Mouse (Mus musculus) lung, adult 18-20 months (tissue): ENCODE measurements at regions not wholly inside any gene's neighbourhood (a gene's known extent, or its start where the extent isn't known, plus 50 kb on each side); places are given as distances from the start of the nearest gene placed in this dataset.
A peak's percentile ranks its signal among the peaks of the same experiment; 100 is the strongest.

Experiments
- DNase-seq, 2 experiments: peaks; one replicate each; pipeline ENCODE4 v3.0.0; 2022; ENCODE audit warnings: mixed read lengths in 2 of 2

DNA sequence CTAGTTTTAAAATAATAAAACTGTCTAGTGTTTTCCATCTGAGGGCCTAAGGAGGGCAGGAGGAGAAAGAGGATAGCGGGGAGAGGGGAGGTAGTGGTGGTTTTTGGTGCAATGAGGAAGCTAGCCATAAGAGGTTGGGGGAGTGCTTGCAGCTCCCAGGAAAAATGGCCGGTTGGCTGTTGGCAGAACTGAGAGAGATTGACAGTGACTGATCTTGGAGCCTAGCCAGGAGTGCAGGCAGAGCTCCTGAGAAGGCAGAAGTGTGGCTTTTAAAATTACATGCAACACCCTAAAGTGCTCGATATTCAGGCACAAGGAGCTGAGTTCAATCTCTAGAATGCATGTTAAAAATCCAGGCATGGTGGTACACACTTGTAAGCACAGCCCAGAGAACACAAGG lies 938.3 kb upstream of the 2610301B20Rik start:
- no peak for DNase-seq

DNA sequence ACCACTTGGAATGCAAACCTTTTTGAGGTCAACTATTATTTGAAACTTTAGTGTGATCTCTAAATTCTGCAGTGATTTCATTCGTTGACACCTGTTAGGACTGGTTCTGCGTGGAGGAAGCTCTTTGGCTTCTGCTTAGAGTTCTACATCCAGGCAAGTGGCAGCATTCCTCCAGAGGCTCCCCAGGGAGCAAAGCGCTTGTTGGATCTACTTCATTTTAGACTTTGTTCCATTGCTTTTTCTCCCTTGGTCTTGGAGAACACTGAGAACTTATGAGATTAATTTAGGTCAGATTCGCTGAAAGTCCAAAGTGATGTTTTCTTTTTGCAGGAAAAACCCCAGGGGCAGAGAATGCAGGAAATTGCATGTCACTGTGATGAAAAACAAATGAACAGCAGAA lies 922.9 kb upstream of the 2610301B20Rik start:
- no peak for DNase-seq

DNA sequence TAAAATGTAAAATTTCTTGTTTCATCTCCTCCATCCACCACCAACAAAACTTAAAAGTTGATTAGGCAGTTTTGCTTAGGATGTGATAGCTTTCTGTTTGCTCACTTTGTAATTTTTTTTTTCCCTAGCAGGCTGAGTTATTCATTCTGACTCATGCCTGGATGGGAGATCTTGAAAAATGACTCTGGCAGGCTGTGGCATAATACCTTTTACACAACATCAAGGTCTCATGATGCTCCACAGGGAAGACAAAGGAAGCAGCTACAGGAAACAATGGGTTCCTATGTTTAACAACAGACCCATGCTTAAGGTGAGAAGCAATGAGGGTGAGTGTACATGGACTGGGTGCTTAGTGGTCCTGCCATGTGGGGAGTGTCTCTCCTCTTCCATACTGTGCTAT lies 899.7 kb upstream of the 2610301B20Rik start:
- DNase-seq: no peak

DNA sequence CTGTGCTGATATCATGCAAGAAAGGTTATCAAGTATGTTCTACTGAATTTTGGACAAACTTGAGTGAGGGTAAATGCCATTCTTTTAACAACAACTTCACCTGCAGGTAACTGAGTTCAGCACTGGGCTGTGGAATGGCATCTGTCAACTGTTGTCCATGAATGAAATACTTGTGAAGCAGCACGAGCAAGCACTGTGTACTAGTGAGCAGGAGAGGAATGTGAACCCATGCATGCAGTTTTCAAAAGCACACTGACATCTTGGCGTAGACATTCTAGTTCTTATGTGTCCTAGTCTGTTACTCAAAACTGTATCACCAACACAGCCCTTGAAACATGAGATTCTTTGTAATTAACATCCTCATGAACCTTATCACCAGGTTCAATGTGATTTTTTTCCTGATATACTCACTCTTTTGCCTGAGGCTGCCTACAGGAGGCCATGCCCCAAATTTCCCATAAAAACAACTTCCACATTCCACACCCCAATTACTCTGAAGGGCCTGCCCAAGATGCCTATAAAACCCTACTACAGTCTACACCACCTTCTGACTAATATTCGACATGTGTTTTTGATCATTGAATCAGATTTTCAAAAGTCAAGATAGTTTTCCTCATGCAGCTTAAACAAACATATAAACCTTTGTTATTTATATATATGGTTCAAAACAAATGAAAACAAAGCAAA lies 892.8 kb upstream of the 2610301B20Rik start:
- no peak for DNase-seq

DNA sequence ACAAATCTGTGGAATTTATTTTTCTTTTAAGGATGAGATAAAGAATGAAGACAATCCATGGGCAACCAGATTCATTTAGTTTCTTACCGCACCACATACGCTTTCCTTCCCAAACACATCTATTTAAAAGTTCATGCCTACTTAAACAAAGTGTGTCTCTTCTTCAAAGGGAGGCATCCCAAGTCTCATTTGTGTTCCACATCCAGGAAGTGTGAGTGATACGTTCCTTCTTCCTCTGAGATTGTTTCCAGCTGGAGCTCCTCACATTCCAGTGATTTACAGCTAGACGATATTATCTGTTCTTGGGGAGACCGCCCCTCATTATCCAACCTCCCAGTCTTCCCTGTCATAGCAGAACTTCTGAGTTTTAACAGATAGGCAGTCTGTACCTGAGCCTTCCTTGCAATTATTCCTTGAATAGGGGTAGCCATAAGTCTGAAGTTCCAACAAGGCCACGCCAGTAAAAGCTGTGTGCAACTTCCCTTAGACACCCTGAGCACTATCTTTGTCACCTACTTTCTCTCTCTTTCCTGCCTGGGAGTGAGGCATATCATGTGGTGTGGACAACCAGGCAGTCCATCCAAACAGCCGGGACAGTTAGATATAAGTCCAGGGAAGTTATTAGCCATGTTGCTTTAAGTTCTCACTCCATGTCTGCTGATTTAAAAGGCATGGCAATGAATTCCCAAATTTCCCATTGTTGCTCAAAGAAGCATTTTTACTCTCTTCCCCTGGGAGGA lies 891.3 kb upstream of the 2610301B20Rik start:
- peak in 1 of 2 experiments; percentile 2 for DNase-seq

DNA sequence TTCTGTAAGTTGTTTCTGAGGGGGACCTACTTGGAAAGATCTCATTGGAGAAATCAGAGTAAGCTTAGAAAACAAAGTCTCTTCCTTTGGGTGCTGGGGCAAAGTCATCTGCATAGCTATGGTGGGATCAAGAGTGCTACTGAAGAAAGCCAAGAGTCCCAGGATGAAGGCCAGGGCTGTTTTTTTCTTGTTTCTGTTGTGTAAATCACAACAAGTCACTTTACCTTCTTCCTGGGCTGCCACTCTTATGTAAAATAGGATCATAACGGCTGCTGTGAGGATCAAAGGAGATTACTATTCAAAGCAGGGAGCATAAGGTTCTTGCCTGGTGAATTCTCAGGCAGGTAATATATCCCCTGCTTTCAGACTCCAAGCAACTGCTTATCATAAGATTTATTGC lies 880.4 kb upstream of the 2610301B20Rik start:
- DNase-seq: no peak

DNA sequence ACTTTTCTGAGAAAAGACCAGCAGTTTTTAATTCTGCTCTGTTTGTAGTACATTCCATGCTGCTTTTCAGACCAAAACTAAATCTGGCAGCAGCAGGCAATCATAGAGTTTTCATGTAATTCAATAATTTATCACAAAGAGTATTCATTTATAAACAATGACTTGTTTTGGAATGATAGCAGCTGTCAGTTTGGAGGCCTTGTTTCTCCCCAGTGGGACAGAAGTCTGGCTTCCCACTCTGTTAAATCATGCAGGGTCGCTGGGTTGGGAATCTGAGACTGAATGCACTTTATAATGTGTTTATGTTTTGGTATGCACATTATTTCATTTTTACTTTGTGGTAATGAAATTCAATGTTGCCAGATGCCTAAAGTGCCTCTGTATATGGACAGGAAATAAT lies 879.8 kb upstream of the 2610301B20Rik start:
- peak in 1 of 2 experiments; percentile 0 for DNase-seq

DNA sequence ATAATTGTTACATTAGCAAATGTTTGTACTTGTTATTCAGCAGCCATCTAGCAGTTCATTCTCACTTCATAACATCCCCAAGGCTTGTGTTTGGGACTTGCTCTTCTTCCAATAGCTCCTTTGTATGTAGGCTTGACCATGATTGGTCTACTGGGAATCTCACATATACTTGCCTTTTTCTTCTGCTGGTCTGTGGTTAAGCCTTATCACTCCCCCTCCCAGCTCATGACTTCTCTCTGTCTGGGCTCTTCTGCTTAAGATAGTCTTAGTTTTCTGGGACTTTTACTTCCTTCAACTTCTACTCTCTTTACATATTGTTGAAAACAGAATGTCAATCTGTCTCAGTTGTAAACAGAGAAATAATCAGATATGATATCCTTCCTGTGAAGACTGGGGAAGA lies 844.0 kb upstream of the 2610301B20Rik start:
- DNase-seq: no peak

DNA sequence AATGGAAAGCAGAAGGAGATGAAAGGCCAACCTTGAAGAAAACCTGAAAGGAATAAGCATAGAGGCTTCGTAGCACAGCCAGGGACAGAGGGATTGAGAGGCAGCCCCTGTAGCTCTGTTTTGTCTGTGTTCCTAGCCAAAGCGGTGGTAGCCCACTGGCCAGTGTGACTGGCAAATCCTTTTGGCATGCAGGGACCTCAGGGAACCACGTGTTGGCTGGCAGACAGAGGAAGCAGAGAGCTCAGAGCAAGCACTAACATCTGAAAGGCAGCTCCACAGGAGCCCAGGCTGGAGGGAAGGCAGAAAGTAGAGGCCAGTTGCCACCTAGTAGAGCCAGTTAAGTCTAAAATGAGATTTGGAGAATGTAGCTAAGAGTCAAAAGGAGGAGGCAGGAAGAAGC lies 842.5 kb upstream of the 2610301B20Rik start:
- DNase-seq: no peak

DNA sequence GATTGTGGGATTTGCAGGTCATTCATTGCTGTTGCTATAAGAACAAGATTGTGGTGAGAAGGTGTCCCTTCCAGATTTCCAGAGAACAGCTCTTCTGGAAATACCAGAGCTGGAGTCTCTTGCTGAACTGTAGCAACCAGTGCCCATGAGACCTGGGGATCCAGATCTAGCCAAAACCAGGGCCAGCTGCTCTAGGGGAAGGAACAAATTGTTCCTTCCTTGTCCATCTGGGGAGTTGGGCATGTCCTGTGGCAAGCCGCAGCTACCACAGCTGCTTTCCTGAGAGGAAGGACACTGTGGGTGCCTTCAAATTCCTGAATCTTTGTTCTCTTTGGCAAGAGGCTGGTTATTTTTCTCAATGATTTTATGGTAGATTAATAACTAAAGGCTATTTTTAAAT lies 839.0 kb upstream of the 2610301B20Rik start:
- DNase-seq: no peak

DNA sequence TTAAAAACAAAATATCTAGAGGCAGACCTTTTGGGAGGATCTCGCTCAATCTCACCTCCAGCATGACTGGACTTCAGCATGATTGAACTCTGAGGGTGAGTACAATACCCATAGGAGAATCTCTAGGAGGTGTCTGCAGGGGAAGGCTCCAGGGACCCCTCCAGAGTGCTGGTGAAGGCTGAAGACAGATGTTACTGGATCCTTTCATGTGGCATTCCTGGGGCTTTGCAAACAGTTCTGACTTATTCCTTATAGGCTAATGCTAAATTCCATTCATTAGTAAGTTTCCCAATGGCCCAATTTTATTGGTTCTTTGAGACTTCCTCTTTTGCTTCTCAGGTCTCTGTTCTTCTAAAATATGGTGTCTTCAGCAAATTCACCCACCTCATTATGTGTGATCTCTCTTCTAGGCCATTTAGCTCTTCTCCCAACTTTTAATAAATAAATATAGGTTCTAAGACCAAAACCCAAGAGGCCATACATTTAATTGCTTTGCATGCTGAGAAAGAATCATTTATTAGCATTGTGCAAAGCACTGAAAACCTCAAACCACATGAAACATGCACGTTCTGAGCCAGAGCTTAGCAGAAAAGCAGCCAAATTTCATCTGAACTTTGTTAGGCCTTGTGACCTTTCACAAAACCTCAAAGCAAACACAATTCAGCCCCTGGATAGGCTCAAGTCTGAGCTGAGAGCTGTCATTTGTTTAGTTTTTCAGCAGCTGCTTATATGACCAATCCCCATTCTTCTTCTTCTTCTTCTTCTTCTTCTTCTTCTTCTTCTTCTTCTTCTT lies 832.8 kb upstream of the 2610301B20Rik start:
- no peak for DNase-seq

DNA sequence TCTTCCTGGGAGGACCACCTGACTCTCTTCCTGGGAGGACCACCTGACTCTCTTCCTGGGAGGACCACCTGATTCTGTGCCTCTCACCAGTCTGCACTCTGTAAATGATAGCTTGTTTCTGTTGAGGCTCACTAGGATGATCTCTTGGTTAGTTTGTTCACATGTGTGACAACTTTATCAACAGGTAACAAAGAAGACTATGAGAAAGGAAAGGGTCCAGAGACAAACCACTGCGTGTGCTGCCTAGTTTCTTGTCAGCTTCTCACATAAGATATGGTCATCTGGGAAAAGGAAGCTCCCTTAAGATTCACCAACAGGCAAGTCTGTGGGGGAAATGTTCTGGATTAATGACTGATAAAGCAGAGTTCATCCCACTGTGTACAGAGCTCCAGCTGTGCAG lies 825.5 kb upstream of the 2610301B20Rik start:
- no peak for DNase-seq

DNA sequence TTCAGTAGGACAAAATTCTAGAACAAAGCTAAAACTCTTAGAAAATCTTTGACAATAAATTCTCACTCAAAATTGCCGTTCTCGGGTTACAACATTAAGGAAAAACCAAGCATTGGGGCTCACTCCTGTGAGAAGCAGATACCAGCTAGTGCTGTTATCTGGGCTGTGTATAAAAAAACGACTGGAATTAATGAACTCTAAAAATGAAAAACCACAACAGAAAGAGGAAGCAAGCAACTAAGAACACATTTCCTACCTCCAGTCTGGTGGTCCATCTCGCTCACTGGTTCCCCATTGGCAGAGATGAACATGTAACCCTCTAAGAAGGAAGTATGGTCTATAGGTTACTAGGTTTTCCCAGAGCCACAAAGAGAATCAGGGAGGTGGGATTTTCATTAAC lies 824.9 kb upstream of the 2610301B20Rik start:
- no peak for DNase-seq

DNA sequence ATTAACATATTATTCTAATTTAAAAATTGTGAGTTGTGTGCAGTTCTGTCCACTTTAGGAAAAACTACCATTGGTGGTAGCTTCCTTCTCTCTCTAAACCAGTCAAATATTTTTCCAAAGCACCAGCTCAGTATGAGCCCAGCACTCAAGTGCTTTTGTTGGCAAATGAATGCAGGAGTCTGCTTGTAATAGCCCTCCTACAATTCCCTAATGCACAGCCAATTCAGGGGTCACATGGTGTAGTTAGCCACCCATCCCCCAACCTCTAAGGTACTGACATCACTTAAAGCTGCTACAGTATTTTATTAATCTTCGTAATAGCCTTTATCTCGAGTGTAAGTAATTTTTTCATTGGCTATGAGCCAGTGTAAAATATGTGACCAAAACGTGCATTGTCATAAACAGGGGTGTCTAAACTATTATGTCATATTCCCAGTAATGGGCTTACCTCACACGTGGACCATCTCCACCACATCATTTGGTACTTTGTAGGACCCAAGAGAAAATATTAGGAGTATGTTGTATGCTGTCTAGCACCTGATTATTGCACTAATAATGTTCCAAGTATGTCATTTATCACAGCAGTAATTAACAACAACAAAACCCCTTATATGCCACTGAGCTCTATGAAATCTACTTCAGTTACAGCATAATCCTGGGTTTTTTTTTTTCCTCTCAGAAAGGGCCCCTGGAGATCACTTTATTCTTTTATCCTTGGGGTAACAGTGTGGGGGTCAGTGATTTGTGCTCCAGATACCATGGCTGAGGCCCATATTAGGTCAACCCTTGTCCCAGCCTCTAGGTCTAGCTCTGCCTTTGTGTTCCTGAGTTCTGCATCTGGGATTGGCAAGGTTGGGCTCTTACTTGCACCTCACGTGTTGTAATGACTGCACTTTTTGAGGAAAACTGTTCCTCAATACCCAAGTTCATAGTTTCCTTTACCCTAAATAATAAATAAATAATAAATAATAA lies 822.7 kb upstream of the 2610301B20Rik start:
- DNase-seq: no peak

DNA sequence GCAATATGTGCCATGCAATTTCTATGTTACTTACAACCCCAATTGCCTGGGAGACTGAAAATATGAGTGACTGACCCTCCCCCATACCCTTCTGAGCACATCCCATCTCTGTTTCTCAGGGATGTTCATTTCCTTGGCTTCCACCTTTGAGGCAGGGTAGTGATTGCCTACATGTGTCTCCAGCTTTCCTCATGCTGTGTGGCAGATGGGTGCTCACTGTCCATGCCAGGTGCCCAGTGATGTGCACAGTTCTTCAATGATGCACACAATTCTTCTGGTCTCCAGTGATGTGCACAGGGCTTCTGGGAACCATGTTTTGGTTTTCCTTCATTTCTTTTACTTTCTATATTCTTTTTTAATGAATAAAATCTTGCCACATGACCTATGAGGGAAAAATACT lies 821.4 kb upstream of the 2610301B20Rik start:
- DNase-seq: no peak

DNA sequence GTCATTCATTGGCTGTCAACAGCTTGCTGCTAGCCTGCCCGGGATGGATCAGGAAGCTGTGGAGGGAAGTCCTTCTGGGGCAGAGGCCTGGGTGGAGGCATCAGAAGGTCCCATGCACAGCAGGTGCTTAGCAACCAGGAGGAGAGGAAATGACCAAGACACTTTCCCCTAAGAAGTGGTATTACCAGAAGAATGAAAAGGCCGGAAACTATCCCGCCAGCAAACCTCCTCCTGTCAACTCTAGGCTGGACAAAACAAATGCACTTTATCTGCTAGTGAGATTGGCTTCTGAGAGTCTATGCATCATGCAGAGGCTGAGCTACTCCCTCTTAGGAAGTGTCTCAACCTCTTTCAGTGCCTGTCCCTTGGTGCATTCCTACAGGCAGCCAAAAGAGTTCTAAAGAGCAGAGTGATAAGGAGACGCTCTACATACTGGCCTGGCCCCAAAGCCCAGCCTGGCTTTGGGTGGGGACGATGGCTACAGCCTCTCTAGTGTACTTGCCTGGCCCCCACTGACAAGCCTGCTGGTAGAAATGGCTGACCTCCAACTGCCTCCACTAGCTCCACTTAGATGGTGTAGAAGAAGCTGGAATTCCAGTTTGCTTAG lies 801.7 kb upstream of the 2610301B20Rik start:
- DNase-seq: no peak

DNA sequence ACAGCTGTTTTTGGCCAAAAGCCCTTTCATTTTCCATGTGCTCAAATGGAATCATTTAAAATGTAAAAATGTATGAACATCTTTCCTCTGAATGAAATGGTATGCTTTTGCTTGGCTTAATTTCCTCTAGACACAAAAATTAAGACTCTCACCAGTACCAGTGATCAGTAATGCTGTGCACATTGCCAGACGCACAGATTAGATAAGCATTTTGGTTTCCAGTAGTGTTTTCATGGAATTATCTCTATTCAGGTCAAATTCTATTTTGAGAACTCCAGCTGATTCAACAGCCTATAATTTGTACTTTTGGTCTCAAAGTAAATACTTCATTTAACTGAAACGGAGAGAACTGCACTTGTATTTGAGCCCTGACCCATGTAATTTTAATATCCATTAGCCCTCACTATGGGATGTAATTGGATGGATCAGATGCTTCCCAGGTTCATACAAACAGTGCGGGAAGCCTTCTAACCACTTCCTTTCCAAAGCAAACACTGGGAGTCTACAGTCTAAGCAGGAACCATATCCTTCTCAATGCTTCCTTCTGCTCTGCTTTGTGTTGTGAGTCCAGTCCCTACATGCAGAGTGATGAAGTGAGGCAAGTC lies 794.6 kb upstream of the 2610301B20Rik start:
- no peak for DNase-seq

DNA sequence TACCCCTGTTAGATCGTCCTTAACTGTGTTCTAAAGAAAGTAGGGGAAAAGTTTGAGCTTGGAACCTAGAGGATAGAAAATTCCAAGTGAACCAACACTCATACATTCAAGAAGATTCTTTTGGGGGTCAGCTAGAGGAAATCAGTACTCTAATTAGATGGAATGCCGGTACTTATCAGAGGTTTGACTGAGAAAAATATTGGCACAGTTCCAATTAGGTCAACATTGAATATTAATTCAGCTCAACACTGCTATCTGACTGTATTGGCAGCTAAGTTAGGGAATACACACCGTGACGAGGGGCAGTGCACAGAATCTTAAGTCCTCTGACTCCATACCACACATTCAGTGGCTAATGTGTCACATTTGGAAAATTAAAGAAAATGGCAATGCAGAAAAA lies 759.5 kb upstream of the 2610301B20Rik start:
- no peak for DNase-seq

DNA sequence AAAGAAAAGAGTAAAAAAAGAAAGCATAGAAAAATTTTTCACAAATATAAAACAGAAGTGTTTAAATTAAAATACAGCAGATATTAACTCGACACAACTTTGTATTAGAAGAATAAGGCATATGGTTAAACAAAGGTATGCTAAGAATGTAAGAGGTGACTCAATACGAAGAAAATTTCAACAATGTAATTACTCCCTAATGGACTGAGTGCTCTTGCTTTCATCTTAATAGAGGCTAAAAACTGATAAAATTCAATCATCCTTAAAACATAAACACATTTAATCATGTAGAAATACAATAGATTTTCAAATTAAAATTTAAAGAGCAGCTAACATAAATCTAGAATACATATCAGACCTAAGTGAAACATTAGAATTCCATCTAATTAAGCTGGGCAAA lies 756.3 kb upstream of the 2610301B20Rik start:
- no peak for DNase-seq

DNA sequence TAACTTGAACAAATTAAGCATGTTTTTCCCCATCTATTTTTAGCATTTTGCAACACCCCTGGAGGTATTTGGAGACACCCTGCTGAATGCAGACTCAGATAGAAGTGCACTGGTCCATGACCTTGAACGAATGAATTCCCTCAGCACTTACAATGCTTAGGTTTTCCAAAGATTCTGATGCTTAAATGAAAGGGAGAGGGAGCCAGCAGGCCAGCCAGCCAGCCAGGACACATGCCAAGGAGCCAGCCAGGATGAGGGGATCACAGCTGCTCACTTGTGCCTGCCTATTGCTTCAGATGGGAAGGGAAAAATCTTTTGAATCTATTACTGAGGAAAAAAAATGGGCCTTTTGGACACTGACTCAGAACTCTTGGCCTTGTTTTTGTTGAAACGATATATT lies 750.0 kb upstream of the 2610301B20Rik start:
- DNase-seq: peak in 1 of 2 experiments; percentile 4

DNA sequence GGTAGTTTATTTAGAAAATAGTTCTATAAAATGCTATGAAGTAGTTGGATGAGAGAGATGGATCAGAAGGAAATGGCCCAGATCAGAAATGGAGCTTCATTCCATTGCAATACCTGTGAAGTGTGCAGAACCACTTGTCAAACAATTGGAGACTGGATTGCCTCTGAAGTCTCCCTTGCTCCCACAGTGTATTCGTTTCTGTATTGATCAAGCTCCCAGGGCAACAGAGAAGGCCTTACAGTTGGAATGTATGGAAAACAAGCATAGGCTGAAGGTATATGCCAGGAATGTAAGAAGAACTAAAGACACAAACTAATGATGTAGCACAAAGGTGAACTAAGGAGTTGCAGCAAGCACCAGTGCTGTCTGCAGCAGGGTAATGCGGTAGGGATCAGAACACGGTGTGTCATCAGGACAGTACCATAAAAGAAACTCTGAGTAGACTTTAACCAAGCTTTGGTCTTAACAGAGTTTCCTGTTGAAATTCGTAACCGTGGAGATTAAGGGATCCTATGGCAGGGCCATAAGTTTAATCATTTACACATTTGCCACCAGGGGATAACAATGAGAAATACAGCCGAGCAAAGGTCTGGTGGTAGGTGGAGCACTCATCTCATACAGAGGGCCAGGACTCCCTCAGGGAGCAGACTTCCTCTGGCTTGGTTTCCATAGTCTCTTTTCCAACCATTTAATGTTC lies 732.9 kb upstream of the 2610301B20Rik start:
- no peak for DNase-seq
